Mouse (Mus musculus) liver, postnatal 0 days (tissue): Measurements from ENCODE around the gene Plekhf1.

Source experiments
- CTCF ChIP-seq: sonication (generic); IDR thresholded peaks from 2 replicates; pipeline ENCODE4 v1.5.1; 2016; ENCODE audit warnings: antibody characterized with exemption, low read depth
- EP300 ChIP-seq: IDR thresholded peaks from 2 replicates; pipeline ENCODE4 v1.6.1; 2016; ENCODE audit warnings: antibody characterized with exemption, low read depth, mild to moderate bottlenecking

DNA sequence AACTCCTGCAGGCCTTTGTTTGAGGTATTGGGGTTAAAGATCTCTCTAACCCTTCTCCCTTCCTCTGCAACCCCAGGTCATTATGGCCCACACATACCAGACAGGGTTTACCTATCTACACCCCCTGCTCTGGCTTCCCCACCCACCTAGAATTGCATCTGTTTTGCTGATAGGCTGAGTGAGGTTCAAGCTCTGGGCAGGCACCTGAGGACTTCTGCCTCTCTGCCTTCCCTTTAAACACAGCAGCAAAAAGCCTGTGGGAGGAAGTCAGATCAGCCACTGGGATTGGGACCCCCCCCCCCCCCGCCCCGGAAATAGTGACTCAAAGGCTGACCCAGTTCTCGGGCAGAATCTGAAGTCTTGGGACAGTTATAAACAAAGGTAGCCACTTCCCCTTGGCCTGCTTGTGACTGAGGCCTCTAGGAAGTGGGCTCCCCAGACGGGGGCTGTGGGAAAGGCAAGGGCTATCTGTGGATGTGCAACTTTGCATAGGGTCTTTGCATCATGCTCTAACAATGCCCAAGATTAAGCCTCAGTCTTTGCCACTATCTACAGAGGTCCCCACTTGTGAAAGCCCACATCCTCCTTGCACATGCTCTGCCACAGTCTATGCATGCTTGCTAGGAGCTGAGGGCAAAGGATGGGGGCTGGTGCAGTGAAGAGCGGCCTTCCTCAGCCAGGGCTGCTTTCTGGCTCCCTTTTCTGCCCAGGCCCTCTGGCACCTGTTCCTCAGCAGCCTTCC, 13.2 kb downstream of the Plekhf1 start:
- TF ChIP-seq CTCF (no peak), EP300 (no peak)
